Mouse (Mus musculus): Measurements from ENCODE around the gene Trmt10c. TPM values are rescaled to one million over a fixed set of nuclear protein-coding genes. Genes with fewer than 3 reads are reported as not detected.
"Not testable (repeated sequence)": the region's sequence is repeated elsewhere in the genome, so short reads cannot be mapped to it uniquely, and the experiment has no call there.

Gene Trmt10c
- polyA plus RNA-seq, 1 experiment = 8.5 TPM

- no peak overlapping the region for H3K4me3 ChIP-seq (replicated peaks; ENCODE audit: control insufficient read depth, low read depth, low read length)
- peaks cover 4% of the 10 kb centered on the region for H3K4me1 ChIP-seq (ENCODE audit: control insufficient read depth, insufficient read depth, low read length)
- peak overlapping the region; percentile 54 for H3K27ac ChIP-seq (ENCODE audit: control insufficient read depth, insufficient read depth, low read depth, low read length, poor library complexity)
- TF ChIP-seq CTCF (IDR thresholded peaks at IDR 0.05; ENCODE audit: control insufficient read depth, insufficient read depth, low read length) (no peak), POLR2A (IDR thresholded peaks at IDR 0.05; ENCODE audit: borderline replicate concordance, control insufficient read depth, low read depth, low read length) (no peak)
- WGBS = 34% methylated on average over 7 of the region's 7 CpGs
Observed at GRCm38 (mm10) chr16:56061995-56062594, 24.5 kb upstream of the Trmt10c start.

- TF ChIP-seq POLR2A (IDR thresholded peaks at IDR 0.05; ENCODE audit: borderline replicate concordance, control insufficient read depth, low read depth, low read length) = no peak
- no peak for TF ChIP-seq CTCF (IDR thresholded peaks at IDR 0.05; ENCODE audit: control insufficient read depth, insufficient read depth, low read length)
- peaks cover 4% of the 10 kb centered on the region for H3K4me1 ChIP-seq (ENCODE audit: control insufficient read depth, insufficient read depth, low read length)
- 72% methylated on average over 10 of the region's 10 CpGs for WGBS
- no peak overlapping the region for H3K27ac ChIP-seq (ENCODE audit: control insufficient read depth, insufficient read depth, low read depth, low read length, poor library complexity)
- H3K4me3 ChIP-seq (replicated peaks; ENCODE audit: control insufficient read depth, low read depth, low read length) = no peak overlapping the region
Observed at GRCm38 (mm10) chr16:56058151-56058550, 20.5 kb upstream of the Trmt10c start.

GRCm38 (mm10) chr16:56056944-56057590 lies 19.4 kb upstream of the Trmt10c start:
- 76% methylated on average over 7 of the region's 7 CpGs for WGBS
- no peak for TF ChIP-seq POLR2A (IDR thresholded peaks at IDR 0.05; ENCODE audit: borderline replicate concordance, control insufficient read depth, low read depth, low read length)
- TF ChIP-seq CTCF (IDR thresholded peaks at IDR 0.05; ENCODE audit: control insufficient read depth, insufficient read depth, low read length) = no peak
- Histone ChIP-seq H3K4me3 (replicated peaks; ENCODE audit: control insufficient read depth, low read depth, low read length) (no peak overlapping the region), H3K27ac (ENCODE audit: control insufficient read depth, insufficient read depth, low read depth, low read length, poor library complexity) (no peak overlapping the region), H3K4me1 (ENCODE audit: control insufficient read depth, insufficient read depth, low read length) (peaks cover 3% of the 10 kb centered on the region)

- Histone ChIP-seq H3K27ac (ENCODE audit: control insufficient read depth, insufficient read depth, low read depth, low read length, poor library complexity) (no peak overlapping the region), H3K4me1 (ENCODE audit: control insufficient read depth, insufficient read depth, low read length) (no peaks in the 10 kb centered on the region), H3K4me3 (replicated peaks; ENCODE audit: control insufficient read depth, low read depth, low read length) (no peak overlapping the region)
- WGBS = 82% methylated on average over 3 of the region's 3 CpGs
- TF ChIP-seq CTCF (IDR thresholded peaks at IDR 0.05; ENCODE audit: control insufficient read depth, insufficient read depth, low read length) (no peak), POLR2A (IDR thresholded peaks at IDR 0.05; ENCODE audit: borderline replicate concordance, control insufficient read depth, low read depth, low read length) (no peak)
Observed at GRCm38 (mm10) chr16:56055911-56056310, 18.3 kb upstream of the Trmt10c start.

GRCm38 (mm10) chr16:56048038-56048437 lies 10.4 kb upstream of the Trmt10c start, which contains the start of gene Senp7:
Senp7 (plus strand) TSS chr16:56048338.
- no CpG with 5 or more reads among the region's 4 CpGs for WGBS
- H3K27ac ChIP-seq (ENCODE audit: control insufficient read depth, insufficient read depth, low read depth, low read length, poor library complexity); H3K4me1 ChIP-seq (ENCODE audit: control insufficient read depth, insufficient read depth, low read length); H3K4me3 ChIP-seq (replicated peaks; ENCODE audit: control insufficient read depth, low read depth, low read length): not testable (repeated sequence)

- TF ChIP-seq POLR2A (IDR thresholded peaks at IDR 0.05; ENCODE audit: borderline replicate concordance, control insufficient read depth, low read depth, low read length) (no peak), CTCF (IDR thresholded peaks at IDR 0.05; ENCODE audit: control insufficient read depth, insufficient read depth, low read length) (no peak)
- Histone ChIP-seq H3K27ac (ENCODE audit: control insufficient read depth, insufficient read depth, low read depth, low read length, poor library complexity) (peak overlapping the region; percentile 84), H3K4me1 (ENCODE audit: control insufficient read depth, insufficient read depth, low read length) (peaks cover 1% of the 10 kb centered on the region; the same call in 1 of the 2 replicates), H3K4me3 (replicated peaks; ENCODE audit: control insufficient read depth, low read depth, low read length) (peak overlapping the region; percentile 90)
- WGBS = 26% methylated on average over 8 of the region's 8 CpGs
Observed at GRCm38 (mm10) chr16:56038090-56038489, 471 bp upstream of the Trmt10c start.

- H3K27ac ChIP-seq (ENCODE audit: control insufficient read depth, insufficient read depth, low read depth, low read length, poor library complexity) = no peak overlapping the region
- TF ChIP-seq CTCF (IDR thresholded peaks at IDR 0.05; ENCODE audit: control insufficient read depth, insufficient read depth, low read length) (no peak), POLR2A (IDR thresholded peaks at IDR 0.05; ENCODE audit: borderline replicate concordance, control insufficient read depth, low read depth, low read length) (no peak)
- WGBS = 38% methylated on average over 6 of the region's 6 CpGs
- H3K4me1 ChIP-seq (ENCODE audit: control insufficient read depth, insufficient read depth, low read length) = peaks cover 1% of the 10 kb centered on the region; the same call in 1 of the 2 replicates
- H3K4me3 ChIP-seq (replicated peaks; ENCODE audit: control insufficient read depth, low read depth, low read length) = peak overlapping the region; percentile 42
Observed at GRCm38 (mm10) chr16:56036501-56036900, 1.1 kb downstream of the Trmt10c start.

- WGBS = 96% methylated on average over 6 of the region's 6 CpGs
- no peak for TF ChIP-seq CTCF (IDR thresholded peaks at IDR 0.05; ENCODE audit: control insufficient read depth, insufficient read depth, low read length)
- no peak for TF ChIP-seq POLR2A (IDR thresholded peaks at IDR 0.05; ENCODE audit: borderline replicate concordance, control insufficient read depth, low read depth, low read length)
- H3K4me3 ChIP-seq (replicated peaks; ENCODE audit: control insufficient read depth, low read depth, low read length) = no peak overlapping the region
Observed at GRCm38 (mm10) chr16:56034566-56034965, 3.1 kb downstream of the Trmt10c start.

More at GRCm38 (mm10) chr16:56034566-56034965, 3.1 kb downstream of the Trmt10c start:
- Histone ChIP-seq H3K4me1 (ENCODE audit: control insufficient read depth, insufficient read depth, low read length) (peaks cover 1% of the 10 kb centered on the region; the same call in 1 of the 2 replicates), H3K27ac (ENCODE audit: control insufficient read depth, insufficient read depth, low read depth, low read length, poor library complexity) (no peak overlapping the region)
